Mouse (Mus musculus): ENCODE results near the gene Pes1. TPM values are rescaled to one million over a fixed set of nuclear protein-coding genes. Genes with fewer than 3 reads are reported as not detected.
A peak's percentile ranks its signal among the peaks of the same experiment; 100 is the strongest.
"Not testable (repeated sequence)": the region's sequence is repeated elsewhere in the genome, so short reads cannot be mapped to it uniquely, and the experiment has no call there.

Gene Pes1
- polyA plus RNA-seq, 1 experiment from 2014 or later = 116 TPM

- 87% methylated on average over 3 of the region's 3 CpGs for WGBS
- no peak for DNase-seq (ENCODE audit: extremely low spot score, low spot score)
- H3K9me3 ChIP-seq = no peaks in the 10 kb centered on the region
- H3K27me3 ChIP-seq (ENCODE audit: poor library complexity, severe bottlenecking) = peaks cover 47% of the 10 kb centered on the region
- H3K27ac ChIP-seq = no peak overlapping the region
- peaks cover 12% of the 10 kb centered on the region for H3K4me1 ChIP-seq
- H3K4me3 ChIP-seq = no peak overlapping the region
- no peaks in the 10 kb centered on the region for H3K36me3 ChIP-seq (replicated peaks)
These were observed 33.1 kb downstream of the Pes1 start for GRCm38 (mm10) chr11:3996840-3997239.

- peak; percentile 26 for DNase-seq (ENCODE audit: extremely low spot score, low spot score)
- H3K9me3 ChIP-seq = no peaks in the 10 kb centered on the region
- H3K27ac ChIP-seq = no peak overlapping the region
- peaks cover 12% of the 10 kb centered on the region for H3K4me1 ChIP-seq
- WGBS = 8% methylated on average over 66 of the region's 66 CpGs
- H3K27me3 ChIP-seq (ENCODE audit: poor library complexity, severe bottlenecking) = peaks cover 47% of the 10 kb centered on the region
- H3K4me3 ChIP-seq = peak overlapping the region; percentile 42
- H3K36me3 ChIP-seq (replicated peaks) = no peaks in the 10 kb centered on the region
These were observed 34.4 kb downstream of the Pes1 start for GRCm38 (mm10) chr11:3997978-3998720.

- DNase-seq (ENCODE audit: extremely low spot score, low spot score) = no peak
- no peak overlapping the region for H3K27ac ChIP-seq
- 81% methylated on average over 5 of the region's 5 CpGs for WGBS
- H3K4me1 ChIP-seq = peaks cover 12% of the 10 kb centered on the region
- no peaks in the 10 kb centered on the region for H3K9me3 ChIP-seq
- H3K4me3 ChIP-seq = no peak overlapping the region
- no peaks in the 10 kb centered on the region for H3K36me3 ChIP-seq (replicated peaks)
- H3K27me3 ChIP-seq (ENCODE audit: poor library complexity, severe bottlenecking) = peaks cover 47% of the 10 kb centered on the region
These were observed 35.8 kb downstream of the Pes1 start for GRCm38 (mm10) chr11:3999547-3999946.

- Histone ChIP-seq H3K27ac (no peak overlapping the region), H3K9me3 (no peaks in the 10 kb centered on the region), H3K4me1 (peaks cover 12% of the 10 kb centered on the region), H3K27me3 (ENCODE audit: poor library complexity, severe bottlenecking) (peaks cover 44% of the 10 kb centered on the region), H3K36me3 (replicated peaks) (no peaks in the 10 kb centered on the region), H3K4me3 (no peak overlapping the region)
- peak; percentile 68 for DNase-seq (ENCODE audit: extremely low spot score, low spot score)
- WGBS = 11% methylated on average over 5 of the region's 5 CpGs
These were observed 37.8 kb downstream of the Pes1 start for GRCm38 (mm10) chr11:4001603-4002002.

- H3K27ac ChIP-seq = no peak overlapping the region
- no peak for DNase-seq (ENCODE audit: extremely low spot score, low spot score)
- peaks cover 7% of the 10 kb centered on the region for H3K27me3 ChIP-seq (ENCODE audit: poor library complexity, severe bottlenecking)
- H3K9me3 ChIP-seq = no peaks in the 10 kb centered on the region
- H3K36me3 ChIP-seq (replicated peaks) = no peaks in the 10 kb centered on the region
- no peak overlapping the region for H3K4me3 ChIP-seq
- 74% methylated on average over 5 of the region's 5 CpGs for WGBS
- no peaks in the 10 kb centered on the region for H3K4me1 ChIP-seq
These were observed 41.5 kb downstream of the Pes1 start for GRCm38 (mm10) chr11:4005220-4005805.

- no peak for DNase-seq (ENCODE audit: extremely low spot score, low spot score)
- Histone ChIP-seq H3K27me3 (ENCODE audit: poor library complexity, severe bottlenecking) (no peaks in the 10 kb centered on the region), H3K36me3 (replicated peaks) (no peaks in the 10 kb centered on the region), H3K4me3 (no peak overlapping the region), H3K4me1 (no peaks in the 10 kb centered on the region), H3K9me3 (no peaks in the 10 kb centered on the region), H3K27ac (no peak overlapping the region)
- 86% methylated on average over 3 of the region's 3 CpGs for WGBS
These were observed 42.7 kb downstream of the Pes1 start for GRCm38 (mm10) chr11:4006462-4006861.

GRCm38 (mm10) chr11:4012616-4013015 lies 48.8 kb downstream of the Pes1 start:
- Histone ChIP-seq H3K4me3 (no peak overlapping the region), H3K27ac (no peak overlapping the region), H3K36me3 (replicated peaks) (no peaks in the 10 kb centered on the region), H3K9me3 (peaks cover 6% of the 10 kb centered on the region), H3K4me1 (no peaks in the 10 kb centered on the region), H3K27me3 (ENCODE audit: poor library complexity, severe bottlenecking) (no peaks in the 10 kb centered on the region)
- DNase-seq (ENCODE audit: extremely low spot score, low spot score) = no peak
- WGBS = 59% methylated on average over 1 of the region's 1 CpGs

- H3K4me3 ChIP-seq; H3K27me3 ChIP-seq (ENCODE audit: poor library complexity, severe bottlenecking); DNase-seq (ENCODE audit: extremely low spot score, low spot score); H3K36me3 ChIP-seq (replicated peaks); H3K4me1 ChIP-seq; H3K9me3 ChIP-seq; H3K27ac ChIP-seq: not testable (repeated sequence)
- WGBS = 90% methylated on average over 14 of the region's 14 CpGs
These were observed 52.0 kb downstream of the Pes1 start for GRCm38 (mm10) chr11:4015796-4016195.

GRCm38 (mm10) chr11:4022111-4022510 lies 58.3 kb downstream of the Pes1 start:
- not testable (repeated sequence) for H3K36me3 ChIP-seq (replicated peaks); H3K9me3 ChIP-seq; H3K4me1 ChIP-seq; H3K27me3 ChIP-seq (ENCODE audit: poor library complexity, severe bottlenecking); H3K4me3 ChIP-seq; H3K27ac ChIP-seq; DNase-seq (ENCODE audit: extremely low spot score, low spot score)
- 92% methylated on average over 13 of the region's 13 CpGs for WGBS

GRCm38 (mm10) chr11:4023321-4023720 lies 59.5 kb downstream of the Pes1 start:
- Histone ChIP-seq H3K4me1 (no peaks in the 10 kb centered on the region), H3K9me3 (no peaks in the 10 kb centered on the region), H3K36me3 (replicated peaks) (no peaks in the 10 kb centered on the region), H3K27ac (no peak overlapping the region), H3K27me3 (ENCODE audit: poor library complexity, severe bottlenecking) (no peaks in the 10 kb centered on the region), H3K4me3 (no peak overlapping the region)
- DNase-seq (ENCODE audit: extremely low spot score, low spot score) = no peak
- 79% methylated on average over 2 of the region's 2 CpGs for WGBS

GRCm38 (mm10) chr11:4027066-4027465 lies 63.3 kb downstream of the Pes1 start:
- 88% methylated on average over 8 of the region's 8 CpGs for whole genome bisulfite sequencing
- Histone ChIP-seq H3K27ac (no peak overlapping the region), H3K36me3 (replicated peaks) (no peaks in the 10 kb centered on the region), H3K4me1 (0 out of 2 replicates have a peak, but pooled peaks cover 3% of the 10 kb centered on the region), H3K4me3 (no peak overlapping the region), H3K27me3 (ENCODE audit: poor library complexity, severe bottlenecking) (peaks cover 13% of the 10 kb centered on the region), H3K9me3 (no peaks in the 10 kb centered on the region; the same call in 1 of the 2 replicates)
- no peak for DNase-seq (ENCODE audit: extremely low spot score, low spot score)

GRCm38 (mm10) chr11:4027561-4028334 lies 64.0 kb downstream of the Pes1 start:
- 0 out of 2 replicates have a peak, but pooled peaks cover 3% of the 10 kb centered on the region for H3K4me1 ChIP-seq
- peaks cover 20% of the 10 kb centered on the region for H3K27me3 ChIP-seq (ENCODE audit: poor library complexity, severe bottlenecking)
- no peak for DNase-seq (ENCODE audit: extremely low spot score, low spot score)
- no peak overlapping the region for H3K27ac ChIP-seq
- H3K36me3 ChIP-seq (replicated peaks) = no peaks in the 10 kb centered on the region
- 80% methylated on average over 9 of the region's 9 CpGs for WGBS
- no peaks in the 10 kb centered on the region; the same call in 1 of the 2 replicates for H3K9me3 ChIP-seq
- no peak overlapping the region for H3K4me3 ChIP-seq

GRCm38 (mm10) chr11:4029343-4029742 lies 65.6 kb downstream of the Pes1 start:
- H3K27me3 ChIP-seq (ENCODE audit: poor library complexity, severe bottlenecking) = peaks cover 22% of the 10 kb centered on the region
- H3K4me1 ChIP-seq = 0 out of 2 replicates have a peak, but pooled peaks cover 3% of the 10 kb centered on the region
- WGBS = 75% methylated on average over 4 of the region's 4 CpGs
- no peaks in the 10 kb centered on the region; the same call in 1 of the 2 replicates for H3K9me3 ChIP-seq
- no peak overlapping the region for H3K27ac ChIP-seq
- no peaks in the 10 kb centered on the region for H3K36me3 ChIP-seq (replicated peaks)
- no peak for DNase-seq (ENCODE audit: extremely low spot score, low spot score)
- no peak overlapping the region for H3K4me3 ChIP-seq

Measured in forebrain, embryonic 10.5 days (tissue).